Mouse (Mus musculus) midbrain, embryonic 16.5 days (tissue): ENCODE measurements around the gene Polr2l. TPM values are rescaled to one million over a fixed set of nuclear protein-coding genes. Genes with fewer than 3 reads are reported as not detected.

Source experiments
- ATAC-seq: fragments of 200-750 bp; cut with Nextera tagmentation; 2 replicates; pipeline ENCODE4 v1.8.0; 2017; ENCODE audit warnings: moderate TSS enrichment
- H3K27ac ChIP-seq: fragments of 300-500 bp; sonication (generic); 2 replicates; pipeline ENCODE4 v1.5.1; 2014; ENCODE audit warnings: mild to moderate bottlenecking, low read length, mixed read lengths
- H3K27me3 ChIP-seq: fragments of 300-500 bp; sonication (generic); 2 replicates; pipeline ENCODE4 v1.6.1; 2014; ENCODE audit warnings: low read depth, low read length, mixed read lengths; ENCODE audit not compliant: control insufficient read depth, insufficient read depth
- H3K36me3 ChIP-seq: fragments of 300-500 bp; sonication (generic); 2 replicates; pipeline ENCODE4 v1.6.1; 2014; ENCODE audit warnings: mild to moderate bottlenecking, low read length, moderate library complexity, mixed read lengths; ENCODE audit not compliant: control insufficient read depth, insufficient read depth
- H3K4me1 ChIP-seq: fragments of 300-500 bp; sonication (generic); 2 replicates; pipeline ENCODE4 v1.6.1; 2014; ENCODE audit warnings: mild to moderate bottlenecking, low read length, mixed read lengths; ENCODE audit not compliant: control insufficient read depth, insufficient read depth
- H3K4me2 ChIP-seq: fragments of 300-500 bp; sonication (generic); 2 replicates; pipeline ENCODE4 v1.6.1; 2014; ENCODE audit warnings: mild to moderate bottlenecking, low read length, mixed read lengths
- H3K4me3 ChIP-seq: fragments of 300-500 bp; sonication (generic); 2 replicates; pipeline ENCODE4 v1.5.1; 2014; ENCODE audit warnings: low read depth, mild to moderate bottlenecking, low read length, moderate library complexity, mixed read lengths
- H3K9ac ChIP-seq: fragments of 300-500 bp; sonication (generic); 2 replicates; pipeline ENCODE4 v1.6.1; 2014; ENCODE audit warnings: low read depth, low read length, mixed read lengths
- H3K9me3 ChIP-seq: fragments of 300-500 bp; sonication (generic); replicated peaks from 2 replicates; pipeline ENCODE4 v1.6.1; 2014; ENCODE audit warnings: mild to moderate bottlenecking, low read length, mixed read lengths; ENCODE audit not compliant: control insufficient read depth, poor library complexity, severe bottlenecking
- WGBS: fragments of 180-500 bp; shearing (Covaris S2); extraction: QIAGEN DNeasy Blood & Tissue Kit; methylation state at CpG from one replicate; pipeline ENCODE4 v1.1.7; 2014; 5-methylcytosine and 5-hydroxymethylcytosine counted together
- polyA plus RNA-seq: library from polyadenylated mRNA; unstranded; fragments of >200 nt; fragmentation: Nextera tagmentation; extraction: Ambion mirVana; gene quantifications from 2 replicates; pipeline ENCODE4 v1.2.1, GENCODE M21; 2015

Gene Polr2l
- polyA plus RNA-seq, 1 experiment from 2014 or later, result 74.0 TPM

- no peak overlapping the region for H3K4me3 ChIP-seq
- peak overlapping the region; percentile 77; the same call in 1 of the 2 replicates for H3K27ac ChIP-seq
- peak overlapping the region; percentile 69 for H3K4me2 ChIP-seq
- H3K27me3 ChIP-seq, result no peaks in the 10 kb centered on the region
- 75% methylated on average over 9 of the region's 9 CpGs for WGBS
- H3K4me1 ChIP-seq, result peaks cover 40% of the 10 kb centered on the region
- ATAC-seq, result no peak
- peaks cover 18% of the 10 kb centered on the region for H3K36me3 ChIP-seq
- H3K9ac ChIP-seq, result no peak overlapping the region
- H3K9me3 ChIP-seq, result no peaks in the 10 kb centered on the region
Measured at GRCm38 (mm10) chr7:141435856-141436522, 38.9 kb downstream of the Polr2l start.

- H3K9me3 ChIP-seq, result no peaks in the 10 kb centered on the region
- 4% methylated on average over 17 of the region's 17 CpGs for WGBS
- H3K4me2 ChIP-seq, result peak overlapping the region; percentile 69
- peak overlapping the region; percentile 65 for H3K4me3 ChIP-seq
- H3K27ac ChIP-seq, result peak overlapping the region; percentile 77
- H3K36me3 ChIP-seq, result peaks cover 24% of the 10 kb centered on the region
- H3K9ac ChIP-seq, result peak overlapping the region; percentile 89
- peaks cover 40% of the 10 kb centered on the region for H3K4me1 ChIP-seq
- ATAC-seq, result peak; percentile 11
- no peaks in the 10 kb centered on the region for H3K27me3 ChIP-seq
Measured at GRCm38 (mm10) chr7:141435129-141435855, 39.6 kb downstream of the Polr2l start.

- Histone ChIP-seq H3K9me3 (no peaks in the 10 kb centered on the region), H3K4me1 (peaks cover 45% of the 10 kb centered on the region), H3K27me3 (no peaks in the 10 kb centered on the region), H3K4me3 (peak overlapping the region; percentile 65), H3K36me3 (peaks cover 27% of the 10 kb centered on the region), H3K4me2 (peak overlapping the region; percentile 69), H3K27ac (peak overlapping the region; percentile 77), H3K9ac (peak overlapping the region; percentile 89)
- 8% methylated on average over 8 of the region's 8 CpGs for WGBS
- ATAC-seq, result 0 out of 2 replicates have a peak, but pooled peaks have one; percentile 8
Measured at GRCm38 (mm10) chr7:141434464-141434863, 40.5 kb downstream of the Polr2l start.

GRCm38 (mm10) chr7:141433517-141434400 lies 41.2 kb downstream of the Polr2l start:
- peaks cover 27% of the 10 kb centered on the region for H3K36me3 ChIP-seq

GRCm38 (mm10) chr7:141432741-141433516 lies 42.0 kb downstream of the Polr2l start:
- peak overlapping the region; percentile 69 for H3K4me2 ChIP-seq
- no peak overlapping the region; the same call in 1 of the 2 replicates for H3K4me3 ChIP-seq
- WGBS, result 90% methylated on average over 6 of the region's 6 CpGs
- peaks cover 27% of the 10 kb centered on the region for H3K36me3 ChIP-seq
- H3K9me3 ChIP-seq, result no peaks in the 10 kb centered on the region
- H3K9ac ChIP-seq, result peak overlapping the region; percentile 89
- H3K27me3 ChIP-seq, result no peaks in the 10 kb centered on the region
- no peak overlapping the region for H3K27ac ChIP-seq
- H3K4me1 ChIP-seq, result peaks cover 53% of the 10 kb centered on the region
- no peak for ATAC-seq

More at GRCm38 (mm10) chr7:141433517-141434400, 41.2 kb downstream of the Polr2l start:
- H3K4me2 ChIP-seq, result peak overlapping the region; percentile 69
- H3K9ac ChIP-seq, result peak overlapping the region; percentile 89
- peak overlapping the region; percentile 65 for H3K4me3 ChIP-seq
- H3K27me3 ChIP-seq, result no peaks in the 10 kb centered on the region
- 64% methylated on average over 15 of the region's 15 CpGs for WGBS
- peak overlapping the region; percentile 77 for H3K27ac ChIP-seq
- no peak for ATAC-seq
- H3K9me3 ChIP-seq, result no peaks in the 10 kb centered on the region
- H3K4me1 ChIP-seq, result peaks cover 46% of the 10 kb centered on the region

- H3K9me3 ChIP-seq, result no peaks in the 10 kb centered on the region
- no peak overlapping the region for H3K9ac ChIP-seq
- no peak overlapping the region for H3K4me3 ChIP-seq
- no peak overlapping the region for H3K27ac ChIP-seq
- peaks cover 32% of the 10 kb centered on the region for H3K36me3 ChIP-seq
- no peaks in the 10 kb centered on the region for H3K27me3 ChIP-seq
- 91% methylated on average over 8 of the region's 8 CpGs for WGBS
- H3K4me2 ChIP-seq, result no peak overlapping the region
- ATAC-seq, result no peak
- peaks cover 51% of the 10 kb centered on the region for H3K4me1 ChIP-seq
Measured at GRCm38 (mm10) chr7:141432186-141432611, 42.7 kb downstream of the Polr2l start.

- H3K4me3 ChIP-seq, result no peak overlapping the region
- no peak for ATAC-seq
- WGBS, result 95% methylated on average over 19 of the region's 19 CpGs
Measured at GRCm38 (mm10) chr7:141431434-141432185, 43.3 kb downstream of the Polr2l start.

More at GRCm38 (mm10) chr7:141431434-141432185, 43.3 kb downstream of the Polr2l start:
- Histone ChIP-seq H3K27ac (no peak overlapping the region), H3K9ac (0 out of 2 replicates have a peak overlapping the region, but pooled peaks have one; percentile 14), H3K4me1 (peaks cover 49% of the 10 kb centered on the region), H3K36me3 (peaks cover 35% of the 10 kb centered on the region), H3K9me3 (no peaks in the 10 kb centered on the region), H3K27me3 (no peaks in the 10 kb centered on the region), H3K4me2 (no peak overlapping the region)
